Mouse (Mus musculus) splenic B cell, adult 2 months (primary cell): ENCODE measurements at regions not wholly inside any gene's neighbourhood (a gene's known extent, or its start where the extent isn't known, plus 50 kb on each side); places are given as distances from the start of the nearest gene placed in this dataset.

ENCODE experiments used
- DNase-seq: peaks from one replicate; pipeline ENCODE4 v3.0.0-alpha.2; 2011; ENCODE audit warnings: low read depth, low spot score
- H3K27me3 ChIP-seq: 2 replicates; pipeline ENCODE4 v1.6.1; 2012; ENCODE audit warnings: mild to moderate bottlenecking, low read length, moderate library complexity, mixed read lengths; ENCODE audit not compliant: control insufficient read depth, poor library complexity, insufficient read depth, severe bottlenecking
- H3K36me3 ChIP-seq: 2 replicates; pipeline ENCODE4 v1.6.1; 2012; ENCODE audit warnings: mild to moderate bottlenecking, low read length, moderate library complexity, mixed read lengths; ENCODE audit not compliant: control insufficient read depth, poor library complexity, insufficient read depth, severe bottlenecking

DNA sequence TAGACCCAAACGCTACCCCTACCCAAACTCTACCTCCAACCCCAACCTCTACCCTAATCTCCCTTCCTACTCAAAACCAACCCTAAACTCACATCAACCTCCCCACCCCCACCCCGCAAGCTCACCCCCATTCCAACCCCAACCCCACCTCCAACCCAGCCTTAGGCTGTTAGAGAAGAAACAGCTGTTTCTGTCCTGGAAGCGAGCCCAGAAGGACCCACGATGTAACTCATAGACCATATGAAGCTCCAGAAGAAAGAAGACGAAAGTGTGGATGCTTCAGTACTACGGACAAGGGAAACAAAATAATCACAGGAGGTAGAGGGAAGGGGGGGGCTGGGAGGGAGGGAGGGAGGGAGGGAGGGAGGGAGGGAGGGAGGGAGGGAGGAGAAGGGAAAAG is 58.4 kb downstream of the Sox11 start:
- DNase-seq, result no peak
- H3K36me3 ChIP-seq, result no peaks in the 10 kb centered on the region
- H3K27me3 ChIP-seq, result no peaks in the 10 kb centered on the region

DNA sequence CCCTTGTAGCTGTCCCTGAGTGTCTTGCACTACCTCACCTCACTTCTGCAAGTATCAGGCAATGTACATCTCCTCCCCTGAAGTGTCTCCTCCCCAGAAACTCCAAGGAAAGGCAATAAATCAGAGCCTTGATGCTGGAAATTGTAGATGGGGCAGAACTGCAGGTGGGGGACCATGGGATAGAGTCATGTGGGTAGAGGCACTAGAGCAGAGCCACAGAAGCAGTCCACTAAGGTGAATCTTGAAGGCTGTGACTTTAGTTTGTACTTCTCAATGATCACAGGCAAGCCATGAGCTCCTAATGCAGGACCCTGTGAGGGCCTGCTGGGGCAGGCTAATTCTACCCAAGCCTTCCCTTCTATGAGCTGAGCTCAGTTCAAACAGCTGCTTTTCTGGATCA is 80.4 kb downstream of the Sox11 start:
- H3K36me3 ChIP-seq, result no peaks in the 10 kb centered on the region
- no peak for DNase-seq
- no peaks in the 10 kb centered on the region for H3K27me3 ChIP-seq

DNA sequence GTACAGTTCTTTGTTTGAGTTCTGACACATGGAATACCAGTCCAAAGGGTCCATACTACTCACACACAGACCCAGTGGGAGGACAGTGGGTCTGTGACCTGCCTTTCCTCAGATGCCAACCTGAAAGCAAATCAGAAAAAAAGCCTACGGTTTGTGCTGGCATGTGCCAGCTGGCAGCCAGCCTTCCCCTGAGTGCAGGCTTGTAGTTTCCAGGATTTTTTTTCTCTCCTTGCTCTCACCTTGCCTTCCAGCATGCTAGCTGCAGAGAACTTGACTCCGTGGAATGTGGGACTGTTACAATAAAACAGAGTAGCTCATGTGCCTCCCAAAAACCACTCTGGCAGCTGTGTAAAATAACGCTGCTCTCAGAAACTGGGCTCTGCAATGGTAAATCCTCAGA is 88.2 kb downstream of the Sox11 start:
- Histone ChIP-seq H3K36me3 (no peaks in the 10 kb centered on the region), H3K27me3 (no peaks in the 10 kb centered on the region)
- DNase-seq, result no peak

DNA sequence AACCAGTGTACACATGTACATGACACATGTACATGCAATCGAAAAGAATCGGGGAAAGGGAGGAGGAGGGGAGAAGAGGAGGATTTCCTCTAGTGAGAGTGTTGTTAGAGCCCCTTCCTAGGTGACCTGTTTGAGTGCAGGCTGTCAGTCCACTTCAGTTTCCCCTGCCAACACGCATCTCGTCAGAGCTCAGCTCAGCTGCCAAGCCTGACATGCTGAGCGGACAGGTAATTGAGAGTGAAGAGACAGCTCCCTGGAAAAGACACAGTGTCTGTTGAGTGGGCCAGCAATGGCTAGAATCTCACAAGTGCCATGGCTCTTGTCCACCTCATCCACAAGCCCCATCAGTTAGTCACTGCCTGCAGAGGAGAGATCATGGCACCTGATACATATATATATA is 90.9 kb downstream of the Sox11 start:
- Histone ChIP-seq H3K36me3 (no peaks in the 10 kb centered on the region), H3K27me3 (no peaks in the 10 kb centered on the region)
- DNase-seq, result no peak

DNA sequence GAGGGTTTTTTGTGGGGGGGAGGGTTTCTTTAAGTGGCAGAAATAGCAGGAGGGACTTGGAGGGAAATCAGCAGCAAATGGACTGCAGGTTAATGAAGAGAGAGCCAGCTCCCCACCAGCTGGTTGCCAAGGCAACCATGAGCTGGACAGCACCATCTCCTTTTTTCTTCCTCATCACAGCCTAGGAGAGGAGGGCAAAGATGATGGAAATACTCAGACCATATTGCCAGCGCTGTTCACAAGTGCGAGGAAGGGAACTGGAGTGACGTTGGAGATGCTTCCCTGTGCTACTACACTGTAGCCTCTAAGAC is 93.9 kb downstream of the Sox11 start:
- no peak for DNase-seq
- H3K27me3 ChIP-seq, result no peaks in the 10 kb centered on the region
- H3K36me3 ChIP-seq, result no peaks in the 10 kb centered on the region

DNA sequence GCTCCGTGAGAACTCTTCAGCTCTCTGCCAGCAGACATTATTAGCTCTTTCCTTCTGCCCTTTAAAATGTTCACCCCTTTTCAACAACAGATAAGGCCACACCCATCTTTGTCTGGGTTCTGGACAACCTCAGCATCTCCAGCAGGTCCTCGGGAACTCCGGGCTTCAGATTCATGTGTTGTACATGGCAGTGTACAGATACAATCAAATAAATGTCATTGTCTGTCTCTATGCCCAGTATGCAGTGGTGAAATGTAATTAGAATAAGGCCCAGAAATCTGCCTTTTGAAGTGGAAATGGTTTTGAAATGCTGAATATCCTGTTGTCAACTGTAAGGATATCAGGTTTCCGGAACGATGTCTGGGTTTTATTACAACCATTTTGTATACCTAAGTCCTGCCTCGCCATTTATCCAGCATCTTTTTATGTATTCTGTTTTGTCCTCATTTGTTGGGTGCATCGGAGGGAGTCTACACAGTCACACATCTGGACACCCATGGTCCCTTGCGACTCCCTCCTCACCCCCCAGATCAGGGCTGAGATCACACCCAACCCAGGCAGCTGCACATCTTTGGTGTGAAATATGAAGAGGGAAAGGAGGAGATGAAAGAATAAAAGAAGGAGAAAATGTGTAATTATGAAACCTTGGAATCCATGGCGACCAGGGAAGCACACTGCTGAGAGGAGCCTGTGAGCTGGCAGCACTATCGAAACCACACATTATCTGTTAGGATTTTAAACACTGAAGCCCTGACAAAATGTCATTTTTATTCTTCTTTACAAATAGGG is 94.4 kb downstream of the Sox11 start:
- no peak for DNase-seq
- no peaks in the 10 kb centered on the region for H3K27me3 ChIP-seq
- H3K36me3 ChIP-seq, result no peaks in the 10 kb centered on the region

DNA sequence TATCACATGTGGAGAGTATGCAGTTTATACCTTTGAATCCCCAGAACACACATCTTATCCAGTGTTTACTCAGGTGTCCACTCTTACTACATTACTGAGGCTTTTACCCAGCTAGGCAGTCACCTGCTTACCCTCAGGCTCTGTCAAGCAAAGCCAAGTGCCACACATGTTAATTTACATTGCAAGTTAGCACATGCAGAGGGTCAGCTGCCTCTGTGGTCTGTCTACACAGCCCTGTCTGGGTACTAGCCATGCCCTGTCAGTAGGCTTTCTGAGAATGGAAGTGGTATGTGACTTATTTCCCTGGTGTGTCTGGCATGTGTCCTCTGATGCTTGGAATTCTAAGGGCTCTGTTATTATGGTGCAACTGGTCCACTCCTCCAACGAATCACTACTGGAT is 106.6 kb downstream of the Sox11 start:
- no peaks in the 10 kb centered on the region for H3K36me3 ChIP-seq
- no peak for DNase-seq
- no peaks in the 10 kb centered on the region for H3K27me3 ChIP-seq

DNA sequence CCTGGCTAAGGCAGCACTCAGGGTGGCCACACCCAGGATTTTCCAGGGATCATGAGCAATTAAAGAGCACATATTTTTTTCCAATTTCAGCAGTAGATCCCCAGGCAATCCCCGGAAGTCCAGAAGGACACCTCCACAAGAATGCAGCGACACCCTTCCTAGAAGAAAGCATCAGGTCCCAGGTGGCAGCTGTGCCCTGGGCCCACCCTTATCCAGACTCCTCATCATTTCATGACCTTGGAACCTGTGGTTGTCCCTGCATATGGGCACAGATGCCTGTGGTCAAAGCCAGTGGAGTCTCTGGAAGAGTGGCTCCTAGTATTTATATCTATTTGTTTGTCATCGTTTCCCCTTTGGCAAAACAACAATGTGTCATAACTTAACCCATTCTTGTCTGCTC is 120.8 kb downstream of the Sox11 start:
- DNase-seq, result no peak

DNA sequence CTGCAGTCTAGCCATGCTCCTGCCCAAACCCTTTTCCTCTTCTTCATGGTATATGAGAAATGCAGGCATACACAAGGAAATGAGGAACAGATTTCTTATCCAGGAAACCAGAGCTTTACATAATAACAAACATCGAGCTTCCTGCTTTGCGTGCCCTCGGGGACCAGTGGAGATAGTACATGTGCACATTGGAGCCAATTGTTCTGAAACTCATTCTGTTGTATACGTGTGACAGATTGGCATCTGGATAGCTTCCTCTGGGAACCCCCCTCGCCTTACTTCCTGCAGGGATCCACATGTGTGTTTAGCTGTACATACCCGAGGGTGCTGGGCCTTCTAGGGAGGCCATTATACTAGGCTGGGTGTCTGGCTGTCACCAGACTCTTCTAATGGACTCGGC is 141.2 kb downstream of the Sox11 start:
- no peaks in the 10 kb centered on the region for H3K36me3 ChIP-seq
- no peak for DNase-seq

More for the DNA sequence above, 120.8 kb downstream of the Sox11 start:
- Histone ChIP-seq H3K36me3 (no peaks in the 10 kb centered on the region), H3K27me3 (no peaks in the 10 kb centered on the region)

DNA sequence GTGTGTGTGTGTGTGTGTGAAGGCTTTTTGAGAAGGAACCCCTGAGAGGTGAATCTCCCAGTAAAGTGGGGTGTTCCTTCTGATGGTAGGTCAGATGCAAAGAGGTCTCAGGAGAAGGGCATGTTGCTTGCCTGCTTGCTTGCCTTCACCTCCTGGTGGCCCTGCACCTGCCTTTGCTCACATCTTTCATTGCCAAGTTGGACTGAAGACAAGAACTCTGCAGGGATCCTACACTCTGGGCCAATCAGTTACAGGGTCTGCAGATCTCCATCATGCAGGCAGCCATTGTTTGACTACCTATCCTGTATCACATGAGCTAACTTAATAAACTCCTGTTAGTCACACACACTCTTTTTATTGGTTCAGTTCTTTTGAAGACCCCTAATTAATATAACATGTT is 148.4 kb downstream of the Sox11 start:
- no peak for DNase-seq
- H3K36me3 ChIP-seq, result no peaks in the 10 kb centered on the region
- H3K27me3 ChIP-seq, result no peaks in the 10 kb centered on the region

More for the DNA sequence above, 141.2 kb downstream of the Sox11 start:
- H3K27me3 ChIP-seq, result no peaks in the 10 kb centered on the region

DNA sequence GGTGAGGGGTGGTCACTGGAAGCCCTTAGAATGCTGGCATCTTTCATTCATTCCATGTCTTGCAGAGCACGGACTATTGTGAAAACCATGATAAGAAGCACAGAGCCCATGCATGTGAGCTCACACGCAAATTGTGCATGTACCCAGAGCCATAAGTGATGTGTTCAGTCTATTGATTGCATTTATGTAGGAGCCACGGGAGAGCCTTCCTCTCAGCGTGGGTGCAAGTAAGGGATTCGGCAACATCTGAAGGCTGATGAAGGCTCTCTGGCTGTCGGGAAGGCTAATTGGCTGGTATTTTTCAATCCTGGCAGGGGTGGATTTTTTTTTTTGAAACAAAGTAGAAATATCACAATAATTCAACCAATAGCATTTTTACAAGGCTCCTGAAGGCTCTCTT is 150.5 kb downstream of the Sox11 start:
- Histone ChIP-seq H3K27me3 (no peaks in the 10 kb centered on the region), H3K36me3 (no peaks in the 10 kb centered on the region)
- DNase-seq, result no peak

DNA sequence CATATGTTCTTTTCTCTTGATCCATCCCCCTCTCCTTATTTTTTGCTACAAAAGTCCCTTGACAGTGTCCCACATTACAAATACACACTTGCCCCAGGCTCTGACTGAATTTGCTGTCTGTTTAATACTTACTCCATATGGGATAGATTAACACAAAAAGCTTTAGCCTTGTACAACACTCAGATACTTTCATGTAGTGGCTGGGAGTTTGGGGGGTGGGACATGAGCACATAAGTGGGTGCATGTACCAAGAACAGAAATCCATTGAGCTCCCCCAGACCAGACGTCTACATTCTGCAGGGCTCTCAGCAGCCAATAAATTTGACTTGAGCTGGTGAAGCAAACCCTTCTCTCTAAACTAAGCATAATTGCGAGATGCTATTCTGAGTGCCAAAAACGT is 154.9 kb downstream of the Sox11 start:
- DNase-seq, result no peak
- no peaks in the 10 kb centered on the region for H3K36me3 ChIP-seq
- H3K27me3 ChIP-seq, result no peaks in the 10 kb centered on the region

DNA sequence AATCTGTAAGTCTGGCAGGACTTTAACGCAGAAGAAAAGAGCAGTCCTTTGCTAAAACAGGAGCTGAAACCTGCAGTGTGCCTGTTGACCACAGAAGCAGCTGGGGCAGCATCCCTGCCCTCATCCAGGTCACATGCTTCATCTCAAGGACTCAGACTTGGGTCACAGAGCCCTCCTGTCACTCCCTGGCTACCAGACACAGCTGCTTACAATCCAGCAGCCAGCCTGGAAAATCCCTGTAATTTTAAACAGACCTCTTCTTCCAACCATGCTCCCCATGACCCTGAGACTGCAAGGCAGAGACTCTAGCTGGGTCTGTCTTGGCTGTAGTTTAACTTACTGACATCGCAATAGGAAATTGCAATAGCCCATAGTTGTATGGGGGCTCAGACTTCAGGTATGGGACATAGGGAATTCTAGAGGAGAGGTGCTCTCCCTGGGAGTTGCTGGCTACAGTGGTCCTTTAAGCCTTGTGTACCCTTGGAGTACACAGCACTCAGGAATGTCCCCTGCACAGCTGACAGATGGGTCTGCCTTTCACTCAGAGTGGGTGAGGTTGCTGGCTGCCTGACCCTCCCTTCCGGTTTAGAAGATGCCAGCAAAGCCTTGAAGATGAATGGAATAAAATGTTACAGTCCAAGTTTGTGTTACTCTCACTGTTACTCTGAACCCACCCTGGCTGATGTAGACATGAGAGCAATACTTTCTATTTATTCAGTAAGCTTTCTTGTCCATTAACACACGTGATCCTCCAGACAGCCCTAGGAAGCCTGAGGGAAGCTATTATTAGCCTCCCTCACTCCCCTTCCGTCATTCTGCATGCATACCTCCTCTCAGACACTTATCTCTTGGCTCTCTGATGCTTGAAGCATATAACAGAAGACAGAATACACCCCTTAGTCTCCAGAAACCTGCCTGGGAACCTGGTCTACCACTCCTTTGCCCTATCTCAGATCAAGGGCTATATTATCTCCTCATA is 159.7 kb downstream of the Sox11 start:
- no peaks in the 10 kb centered on the region for H3K27me3 ChIP-seq
- no peaks in the 10 kb centered on the region for H3K36me3 ChIP-seq
- no peak for DNase-seq

DNA sequence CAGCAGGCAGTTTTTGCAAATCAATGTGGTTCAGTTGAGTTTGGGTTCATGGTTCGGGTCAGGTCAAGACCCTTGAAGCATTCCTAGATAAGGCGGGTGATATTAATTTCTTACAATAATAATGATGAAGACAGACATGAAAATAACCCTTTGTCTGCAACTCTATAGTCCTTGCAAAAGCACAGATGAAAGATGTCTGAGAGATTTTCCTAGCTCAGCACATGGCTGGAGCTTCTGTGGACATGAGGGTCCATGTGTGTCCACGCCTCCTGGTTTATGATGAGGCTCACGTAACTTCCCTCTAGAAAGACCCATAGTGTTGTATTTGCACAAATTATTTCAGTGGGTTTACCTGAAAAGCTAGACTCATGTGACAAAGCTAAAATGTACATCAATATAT is 168.8 kb downstream of the Sox11 start:
- no peak for DNase-seq
- H3K27me3 ChIP-seq, result no peaks in the 10 kb centered on the region
- H3K36me3 ChIP-seq, result no peaks in the 10 kb centered on the region

DNA sequence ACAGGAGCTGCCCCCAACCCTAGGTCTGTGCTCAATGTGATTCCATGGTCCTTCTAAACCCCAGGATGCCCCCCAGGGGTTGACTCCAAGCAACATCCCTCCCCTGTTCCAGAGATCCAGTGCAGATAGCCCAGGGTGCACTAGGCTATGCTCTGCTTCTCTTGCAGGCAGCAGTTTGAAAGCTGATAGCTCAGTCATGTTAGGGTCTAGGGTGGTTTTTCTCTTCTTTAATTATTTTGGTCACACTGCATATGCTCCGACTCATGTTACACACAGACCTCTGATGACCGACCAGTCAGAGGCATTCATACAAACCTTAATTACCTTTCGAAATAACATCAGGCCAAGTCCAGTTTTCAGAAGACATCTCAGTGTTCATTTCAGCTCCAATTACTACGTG is 169.2 kb downstream of the Sox11 start:
- H3K36me3 ChIP-seq, result no peaks in the 10 kb centered on the region
- DNase-seq, result no peak
- no peaks in the 10 kb centered on the region for H3K27me3 ChIP-seq
